Mouse (Mus musculus) forebrain, embryonic 12.5 days (tissue): ENCODE measurements around the gene Atxn1. TPM values are rescaled to one million over a fixed set of nuclear protein-coding genes. Genes with fewer than 3 reads are reported as not detected.

Experiments
- ATAC-seq: fragments of 200-750 bp; cut with Nextera tagmentation; 2 replicates; pipeline ENCODE4 v1.8.0; 2017; ENCODE audit warnings: moderate TSS enrichment; ENCODE audit not compliant: low FRiP score
- H3K27ac ChIP-seq: fragments of 300-500 bp; sonication (generic); 2 replicates; pipeline ENCODE4 v1.5.1; 2016; ENCODE audit warnings: mild to moderate bottlenecking
- H3K27me3 ChIP-seq: fragments of 300-500 bp; sonication (generic); 2 replicates; pipeline ENCODE4 v1.6.1; 2016; ENCODE audit warnings: mild to moderate bottlenecking
- H3K36me3 ChIP-seq: fragments of 300-500 bp; sonication (generic); replicated peaks from 2 replicates; pipeline ENCODE4 v1.6.1; 2016; ENCODE audit warnings: mild to moderate bottlenecking
- H3K4me1 ChIP-seq: fragments of 300-500 bp; sonication (generic); 2 replicates; pipeline ENCODE4 v1.6.1; 2016
- H3K4me2 ChIP-seq: fragments of 300-500 bp; sonication (generic); 2 replicates; pipeline ENCODE4 v1.6.1; 2016; ENCODE audit warnings: mild to moderate bottlenecking, moderate library complexity
- H3K4me3 ChIP-seq: fragments of 300-500 bp; sonication (generic); replicated peaks from 2 replicates; pipeline ENCODE4 v1.5.1; 2016; ENCODE audit warnings: mild to moderate bottlenecking
- H3K9ac ChIP-seq: fragments of 300-500 bp; sonication (generic); 2 replicates; pipeline ENCODE4 v1.6.1; 2016; ENCODE audit warnings: mild to moderate bottlenecking
- H3K9me3 ChIP-seq: fragments of 300-500 bp; sonication (generic); 2 replicates; pipeline ENCODE4 v1.6.1; 2016
- WGBS: fragments of 180-500 bp; shearing (Covaris S2); methylation state at CpG from one replicate; pipeline ENCODE4 v1.1.7; 2016; 5-methylcytosine and 5-hydroxymethylcytosine counted together
- polyA plus RNA-seq: library from polyadenylated mRNA; unstranded; fragments of >200 nt; fragmentation: Nextera tagmentation; extraction: Ambion mirVana; gene quantifications from 2 replicates; pipeline ENCODE4 v1.2.1, GENCODE M21; 2016

Gene Atxn1
- polyA plus RNA-seq, 1 experiment from 2014 or later = 3.7 TPM

DNA sequence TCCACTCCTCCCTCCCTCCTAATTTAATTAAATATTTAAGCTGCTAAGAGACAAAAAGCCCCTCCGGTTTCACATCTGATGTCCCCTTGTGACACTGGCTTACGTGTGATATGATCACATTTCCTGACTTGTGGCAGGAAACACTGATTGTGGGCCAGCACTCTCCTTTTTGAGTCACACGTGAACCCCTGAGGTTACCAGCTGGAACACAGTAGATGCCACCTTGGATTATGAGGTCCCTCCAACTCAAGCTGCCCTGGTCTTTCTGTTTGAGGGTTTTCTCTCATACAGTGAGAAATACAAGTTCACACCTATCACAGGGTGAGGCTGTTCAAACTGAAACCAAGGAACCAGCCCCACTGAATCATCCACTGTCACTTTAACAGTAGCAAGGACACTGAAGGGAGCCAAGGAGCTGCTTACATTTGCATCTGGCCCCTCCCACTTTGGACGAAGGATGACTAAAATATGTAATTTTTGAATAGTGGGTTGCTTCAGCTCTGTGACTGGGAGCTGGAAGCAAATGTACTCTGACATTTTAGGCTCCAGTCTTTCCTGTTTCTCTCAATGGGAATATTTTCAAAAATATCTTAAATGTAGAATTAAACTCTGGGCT is 315.5 kb downstream of the Atxn1 start:
- no peak for ATAC-seq
- WGBS = 73% methylated on average over 4 of the region's 4 CpGs
- H3K27me3 ChIP-seq = no peaks in the 10 kb centered on the region
- no peak overlapping the region for H3K27ac ChIP-seq
- no peak overlapping the region for H3K9ac ChIP-seq
- no peak overlapping the region for H3K4me2 ChIP-seq
- H3K4me1 ChIP-seq = no peaks in the 10 kb centered on the region
- H3K9me3 ChIP-seq = no peaks in the 10 kb centered on the region
- no peaks in the 10 kb centered on the region for H3K36me3 ChIP-seq
- H3K4me3 ChIP-seq = no peak overlapping the region

DNA sequence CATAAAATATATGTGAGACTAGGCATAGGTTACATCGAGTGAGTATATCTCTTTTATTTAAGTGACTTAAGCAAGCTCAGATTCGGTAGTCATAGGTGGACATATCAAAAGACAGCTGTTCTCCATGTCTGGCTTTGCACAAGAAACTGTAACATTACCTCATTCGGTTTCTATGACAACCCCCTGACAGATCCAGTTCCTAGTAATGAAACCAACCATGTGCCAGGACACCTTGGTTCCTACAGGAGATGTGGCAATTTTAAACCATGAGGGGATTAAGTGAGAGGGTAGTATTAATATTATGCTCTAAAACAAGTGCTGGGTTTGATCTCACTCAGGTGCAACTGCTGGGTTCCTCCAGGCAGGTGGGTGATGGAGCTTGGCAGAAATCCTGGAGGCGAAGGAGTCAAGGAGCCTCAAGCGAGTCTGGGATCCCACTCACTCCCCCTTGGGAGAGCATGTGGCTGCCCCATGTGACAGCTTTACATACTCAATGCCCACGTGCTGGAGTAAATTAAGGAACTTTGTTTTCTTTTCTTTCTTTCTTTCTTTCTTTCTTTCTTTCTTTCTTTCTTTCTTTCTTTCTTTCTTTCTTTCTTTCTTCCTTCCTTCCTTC is 320.9 kb downstream of the Atxn1 start:
- Histone ChIP-seq H3K9ac (no peak overlapping the region), H3K4me2 (no peak overlapping the region), H3K27me3 (no peaks in the 10 kb centered on the region), H3K36me3 (no peaks in the 10 kb centered on the region), H3K27ac (no peak overlapping the region), H3K4me1 (peaks cover 7% of the 10 kb centered on the region; the same call in 1 of the 2 replicates), H3K9me3 (no peaks in the 10 kb centered on the region), H3K4me3 (no peak overlapping the region)
- no peak for ATAC-seq
- 74% methylated on average over 6 of the region's 6 CpGs for WGBS

DNA sequence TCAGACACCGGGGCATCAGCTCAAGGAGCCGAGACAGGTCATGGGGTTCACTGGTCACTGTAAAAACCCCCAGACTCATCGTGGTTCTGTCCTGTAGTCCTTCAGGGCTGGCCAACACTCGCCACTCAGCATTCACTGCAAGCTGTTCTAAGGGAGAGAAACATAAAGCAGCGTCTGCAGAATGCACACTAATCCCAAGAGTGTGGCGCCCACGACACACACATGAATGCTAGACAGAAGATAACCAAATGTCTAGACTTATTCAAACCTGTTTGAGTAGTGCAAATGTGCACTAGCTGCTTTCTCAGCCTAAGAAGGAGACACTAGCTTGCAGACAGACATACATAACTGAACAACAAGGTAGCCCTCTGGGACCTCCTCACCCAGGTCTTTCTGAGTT is 321.9 kb downstream of the Atxn1 start:
- no peak overlapping the region for H3K4me3 ChIP-seq
- WGBS = 71% methylated on average over 7 of the region's 7 CpGs

DNA sequence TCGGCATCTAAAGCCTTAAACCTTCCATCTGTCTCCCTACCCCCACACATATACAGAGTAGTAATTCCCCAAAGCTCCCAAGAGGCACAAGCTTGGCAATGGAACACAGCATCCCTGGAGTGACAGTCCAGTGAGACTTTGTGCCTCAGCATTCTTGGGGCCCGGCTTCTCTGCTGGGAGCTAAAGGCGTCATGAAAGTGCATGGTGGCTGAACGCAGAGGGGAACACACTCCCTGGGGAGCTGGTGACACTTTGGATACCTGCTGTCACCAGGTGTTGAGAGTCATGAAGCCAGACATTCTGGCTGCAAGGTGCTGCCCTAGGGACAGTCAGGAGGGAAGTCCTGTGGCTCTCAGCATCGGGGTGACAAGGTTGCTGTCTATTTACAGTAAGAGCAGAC is 324.4 kb downstream of the Atxn1 start:
- Histone ChIP-seq H3K36me3 (no peaks in the 10 kb centered on the region), H3K27me3 (no peaks in the 10 kb centered on the region), H3K4me2 (no peak overlapping the region), H3K27ac (no peak overlapping the region), H3K9ac (no peak overlapping the region), H3K9me3 (no peaks in the 10 kb centered on the region), H3K4me1 (peaks cover 7% of the 10 kb centered on the region; the same call in 1 of the 2 replicates), H3K4me3 (no peak overlapping the region)
- ATAC-seq = no peak
- 63% methylated on average over 5 of the region's 5 CpGs for WGBS

More for the DNA sequence above, 321.9 kb downstream of the Atxn1 start:
- Histone ChIP-seq H3K4me2 (no peak overlapping the region), H3K36me3 (no peaks in the 10 kb centered on the region), H3K4me1 (peaks cover 7% of the 10 kb centered on the region; the same call in 1 of the 2 replicates), H3K9me3 (no peaks in the 10 kb centered on the region), H3K27me3 (no peaks in the 10 kb centered on the region), H3K9ac (no peak overlapping the region), H3K27ac (no peak overlapping the region)
- ATAC-seq = no peak

DNA sequence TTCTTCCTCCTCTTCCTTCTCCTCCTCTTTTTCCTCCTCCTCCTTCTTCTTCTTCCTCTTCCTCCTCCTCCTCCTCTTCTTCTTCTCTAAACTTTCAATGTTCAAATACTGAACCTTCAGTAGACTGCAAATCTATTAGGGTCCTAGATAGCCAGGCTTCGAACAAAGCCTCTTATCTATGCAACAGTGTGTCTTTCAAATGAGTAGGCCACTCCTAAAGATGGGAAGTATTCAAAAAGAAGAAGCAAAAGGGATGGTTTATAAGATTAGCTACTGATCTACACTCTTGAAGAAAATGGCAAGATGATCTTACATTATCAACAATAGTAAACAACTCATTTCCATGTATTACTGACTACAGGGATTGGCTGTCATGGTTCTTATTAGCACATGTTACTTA is 326.5 kb downstream of the Atxn1 start:
- no peak overlapping the region for H3K4me2 ChIP-seq
- H3K36me3 ChIP-seq = no peaks in the 10 kb centered on the region
- ATAC-seq = no peak
- H3K9me3 ChIP-seq = no peaks in the 10 kb centered on the region
- peaks cover 3% of the 10 kb centered on the region; the same call in 1 of the 2 replicates for H3K4me1 ChIP-seq
- no peak overlapping the region for H3K4me3 ChIP-seq
- H3K27ac ChIP-seq = no peak overlapping the region
- 83% methylated on average over 1 of the region's 1 CpGs for WGBS
- H3K9ac ChIP-seq = no peak overlapping the region
- H3K27me3 ChIP-seq = no peaks in the 10 kb centered on the region

DNA sequence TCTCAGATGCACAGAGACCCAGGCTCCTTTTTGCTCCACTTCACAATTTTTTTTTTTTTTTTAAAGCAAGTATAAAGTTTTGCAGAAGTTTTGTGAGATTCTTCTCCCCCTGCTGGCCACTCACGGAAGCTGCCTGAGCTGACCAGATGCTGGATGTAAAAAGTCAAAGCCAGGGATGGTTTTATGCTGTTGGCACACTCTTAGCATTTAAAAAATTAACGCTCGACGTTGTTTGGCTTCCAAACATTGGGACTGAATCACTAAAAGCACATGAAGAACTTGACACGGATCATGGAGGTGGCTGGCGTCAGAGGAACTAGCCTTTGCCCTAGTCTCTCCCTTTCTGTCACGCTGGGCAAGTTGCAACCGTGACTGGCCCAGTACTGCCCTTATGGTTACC is 327.5 kb downstream of the Atxn1 start:
- H3K27me3 ChIP-seq = no peaks in the 10 kb centered on the region
- H3K9me3 ChIP-seq = no peaks in the 10 kb centered on the region
- H3K27ac ChIP-seq = no peak overlapping the region
- no peaks in the 10 kb centered on the region for H3K4me1 ChIP-seq
- H3K36me3 ChIP-seq = no peaks in the 10 kb centered on the region
- 58% methylated on average over 8 of the region's 8 CpGs for WGBS
- ATAC-seq = no peak
- no peak overlapping the region for H3K9ac ChIP-seq
- H3K4me2 ChIP-seq = no peak overlapping the region
- no peak overlapping the region for H3K4me3 ChIP-seq

DNA sequence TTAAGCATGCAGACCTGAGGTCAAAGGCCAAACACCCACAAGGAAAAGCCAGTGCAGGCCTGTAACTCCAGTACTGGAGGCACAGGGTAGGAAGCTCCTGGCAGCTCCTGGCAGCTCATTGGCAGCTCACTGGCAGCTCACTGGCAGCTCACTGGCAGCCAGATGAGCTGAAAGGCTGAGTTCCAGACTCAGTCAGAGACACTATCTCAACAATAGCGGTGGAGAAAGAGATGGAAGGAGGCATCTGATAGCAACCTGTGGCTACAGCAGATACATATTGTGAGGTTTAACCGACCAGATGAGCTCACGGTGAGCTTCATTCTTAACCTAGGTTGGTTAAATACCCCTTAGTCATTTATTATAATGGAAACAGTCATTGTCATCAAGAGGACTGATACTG is 328.4 kb downstream of the Atxn1 start:
- H3K27ac ChIP-seq = no peak overlapping the region
- H3K4me3 ChIP-seq = no peak overlapping the region
- H3K9me3 ChIP-seq = no peaks in the 10 kb centered on the region
- H3K36me3 ChIP-seq = no peaks in the 10 kb centered on the region
- no peak for ATAC-seq
- H3K27me3 ChIP-seq = no peaks in the 10 kb centered on the region
- no peaks in the 10 kb centered on the region for H3K4me1 ChIP-seq
- WGBS = 87% methylated on average over 3 of the region's 3 CpGs
- H3K4me2 ChIP-seq = no peak overlapping the region
- H3K9ac ChIP-seq = no peak overlapping the region

DNA sequence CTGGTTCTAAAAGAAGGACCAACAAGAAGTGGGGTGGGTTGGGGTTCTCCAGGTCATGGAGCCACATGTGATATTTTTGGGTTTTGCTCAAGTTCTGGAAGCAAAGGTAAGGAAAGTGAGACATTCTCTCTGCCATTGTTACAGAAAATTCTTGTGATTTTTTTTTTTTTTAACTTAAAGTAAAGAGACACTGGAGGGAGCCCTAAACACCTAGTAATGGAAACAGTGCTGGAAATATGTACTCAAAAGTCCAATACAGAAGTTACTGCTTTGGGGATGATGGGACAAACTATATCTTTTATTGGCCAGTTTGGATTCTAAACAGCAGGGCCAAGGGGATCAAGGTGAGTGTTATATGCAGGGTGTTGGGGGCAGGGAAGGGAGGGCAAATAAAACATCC is 330.9 kb downstream of the Atxn1 start:
- Histone ChIP-seq H3K9me3 (no peaks in the 10 kb centered on the region), H3K36me3 (no peaks in the 10 kb centered on the region), H3K27me3 (no peaks in the 10 kb centered on the region), H3K4me3 (no peak overlapping the region), H3K4me2 (no peak overlapping the region), H3K4me1 (no peaks in the 10 kb centered on the region), H3K9ac (no peak overlapping the region), H3K27ac (no peak overlapping the region)
- ATAC-seq = no peak

DNA sequence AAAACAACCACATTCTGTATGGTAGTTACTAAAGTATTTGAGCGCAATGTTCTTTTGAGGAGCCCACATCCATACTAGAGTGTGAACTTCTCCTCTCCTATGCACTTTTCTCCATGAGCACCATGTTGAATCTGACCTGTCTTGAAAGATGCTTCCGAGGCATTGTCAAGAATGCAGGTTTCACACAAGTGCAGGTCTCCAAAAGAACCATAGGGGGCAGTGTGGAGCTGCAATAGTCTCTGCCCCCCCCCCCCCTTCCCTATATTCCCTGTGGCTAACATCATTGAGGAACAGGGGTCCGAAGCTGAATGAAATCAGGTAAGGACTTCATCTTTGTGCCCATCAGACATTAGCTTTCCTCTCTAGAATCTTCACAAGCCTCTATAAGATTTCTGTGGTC is 332.7 kb downstream of the Atxn1 start:
- H3K9me3 ChIP-seq = no peaks in the 10 kb centered on the region
- WGBS = 91% methylated on average over 3 of the region's 3 CpGs
- 0 out of 2 replicates have a peak, but pooled peaks cover 4% of the 10 kb centered on the region for H3K4me1 ChIP-seq
- no peaks in the 10 kb centered on the region for H3K27me3 ChIP-seq
- no peak overlapping the region for H3K4me3 ChIP-seq
- no peak for ATAC-seq
- no peaks in the 10 kb centered on the region for H3K36me3 ChIP-seq
- H3K27ac ChIP-seq = no peak overlapping the region
- H3K4me2 ChIP-seq = no peak overlapping the region
- H3K9ac ChIP-seq = no peak overlapping the region

DNA sequence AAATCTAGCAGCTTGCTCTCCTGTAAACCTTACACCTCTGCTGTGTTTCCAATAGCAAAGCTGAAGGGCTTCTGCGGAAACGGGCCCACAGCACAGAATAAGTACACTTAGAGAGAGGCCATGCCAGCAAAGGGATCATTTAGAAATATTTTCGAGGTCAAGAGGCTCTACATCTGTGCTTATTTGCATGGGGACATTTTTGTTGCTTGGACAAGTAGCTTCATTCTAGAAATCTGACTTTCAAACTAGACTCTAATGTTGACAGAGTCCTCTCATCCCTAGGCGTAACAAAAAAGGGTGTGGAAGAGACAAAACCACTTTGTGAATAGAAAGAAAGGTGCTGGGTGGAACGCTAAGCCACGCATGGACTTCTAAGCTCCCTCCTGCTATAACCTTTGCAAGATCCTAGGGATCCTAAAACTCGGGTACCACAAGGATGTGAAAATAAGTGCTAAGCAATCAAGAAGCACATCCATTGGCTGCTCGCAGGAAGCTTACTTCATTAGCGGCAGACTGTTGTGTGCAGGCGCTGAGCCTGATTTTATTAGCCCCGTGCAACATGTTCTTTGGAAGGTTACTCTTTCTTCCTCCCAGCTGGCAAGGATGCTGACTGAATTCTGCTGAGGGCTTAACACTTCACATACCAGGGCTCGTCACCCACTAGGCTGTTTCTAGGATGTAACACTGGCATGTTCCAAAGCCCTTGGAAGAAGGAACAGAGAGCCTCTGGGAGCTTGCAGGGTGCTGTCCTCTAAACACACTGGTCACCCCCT is 334.1 kb downstream of the Atxn1 start:
- no peak for ATAC-seq
- 72% methylated on average over 12 of the region's 12 CpGs for WGBS

DNA sequence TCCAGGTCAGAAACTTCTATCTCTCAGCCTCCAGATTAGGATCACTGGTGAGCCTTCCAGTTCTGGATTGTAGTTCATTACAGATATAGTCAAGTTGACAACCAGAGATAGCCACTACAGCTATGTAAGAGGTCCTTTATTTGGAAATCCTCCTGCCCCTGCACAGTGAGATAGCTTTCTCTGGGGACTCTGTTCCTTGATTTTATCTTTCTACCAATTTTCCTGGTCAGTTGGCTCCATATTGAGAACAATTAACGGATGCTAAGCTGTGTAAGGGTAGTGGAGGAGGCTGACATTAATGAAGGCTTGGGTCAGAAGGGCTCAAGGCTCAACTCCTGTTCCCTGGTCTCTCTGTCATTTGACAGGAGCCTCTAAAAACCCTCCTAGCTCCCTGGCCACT is 335.1 kb downstream of the Atxn1 start:
- H3K9ac ChIP-seq = no peak overlapping the region
- H3K4me1 ChIP-seq = 0 out of 2 replicates have a peak, but pooled peaks cover 4% of the 10 kb centered on the region
- WGBS = 71% methylated on average over 1 of the region's 1 CpGs
- no peaks in the 10 kb centered on the region for H3K9me3 ChIP-seq
- H3K36me3 ChIP-seq = no peaks in the 10 kb centered on the region
- H3K27me3 ChIP-seq = no peaks in the 10 kb centered on the region
- no peak overlapping the region for H3K27ac ChIP-seq
- no peak for ATAC-seq
- no peak overlapping the region for H3K4me2 ChIP-seq
- H3K4me3 ChIP-seq = no peak overlapping the region

More for the DNA sequence above, 334.1 kb downstream of the Atxn1 start:
- Histone ChIP-seq H3K36me3 (no peaks in the 10 kb centered on the region), H3K9me3 (no peaks in the 10 kb centered on the region), H3K27me3 (no peaks in the 10 kb centered on the region), H3K9ac (no peak overlapping the region), H3K4me3 (no peak overlapping the region), H3K4me1 (0 out of 2 replicates have a peak, but pooled peaks cover 4% of the 10 kb centered on the region), H3K27ac (no peak overlapping the region), H3K4me2 (no peak overlapping the region)

DNA sequence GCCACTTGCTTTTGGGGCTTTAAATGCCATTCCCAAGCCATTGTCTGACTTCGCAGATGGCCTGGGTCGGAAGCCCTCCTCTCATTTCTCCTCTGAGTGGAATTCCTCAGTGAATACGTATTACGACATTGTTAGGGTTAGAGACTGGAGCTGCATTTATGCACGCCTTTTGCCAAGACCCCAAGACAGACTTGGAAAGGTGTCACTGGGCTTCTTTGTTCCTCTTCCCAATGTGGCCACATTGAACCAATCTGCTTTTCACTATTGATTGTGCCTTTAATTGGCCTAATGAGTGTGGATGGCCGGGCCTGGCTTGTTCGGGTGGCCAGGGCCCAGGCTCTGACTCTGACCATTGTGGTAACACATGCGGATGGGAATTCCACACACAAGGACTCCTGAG is 336.5 kb downstream of the Atxn1 start:
- 43% methylated on average over 8 of the region's 8 CpGs for WGBS
- H3K36me3 ChIP-seq = no peaks in the 10 kb centered on the region
- no peak overlapping the region for H3K27ac ChIP-seq
- 0 out of 2 replicates have a peak, but pooled peaks cover 4% of the 10 kb centered on the region for H3K4me1 ChIP-seq
- H3K4me2 ChIP-seq = no peak overlapping the region
- no peak for ATAC-seq
- no peak overlapping the region for H3K9ac ChIP-seq
- no peaks in the 10 kb centered on the region for H3K9me3 ChIP-seq
- no peaks in the 10 kb centered on the region for H3K27me3 ChIP-seq
- no peak overlapping the region for H3K4me3 ChIP-seq
